Mouse (Mus musculus): Measurements from ENCODE around the gene Snrpf. TPM values are rescaled to one million over a fixed set of nuclear protein-coding genes. Genes with fewer than 3 reads are reported as not detected.

Snrpf gene
- polyA plus RNA-seq, 1 experiment from 2014 or later: 199 TPM

- no peak overlapping the region for H3K9ac ChIP-seq (ENCODE audit: low read depth, low read length)
- H3K27me3 ChIP-seq (replicated peaks; ENCODE audit: control insufficient read depth, insufficient read depth, low read length): no peaks in the 10 kb centered on the region
- no peaks in the 10 kb centered on the region for H3K4me1 ChIP-seq (replicated peaks; ENCODE audit: control insufficient read depth, insufficient read depth, low read length)
- no peaks in the 10 kb centered on the region for H3K9me3 ChIP-seq (ENCODE audit: control insufficient read depth, low read length)
- H3K4me2 ChIP-seq: no peak overlapping the region
- DNase-seq (ENCODE audit: low spot score): no peak
- H3K4me3 ChIP-seq (ENCODE audit: low read depth, low read length): no peak overlapping the region
- H3K36me3 ChIP-seq (ENCODE audit: control insufficient read depth, insufficient read depth, low read length): no peaks in the 10 kb centered on the region
- 77% methylated on average over 5 of the region's 5 CpGs for WGBS
- no peak for ATAC-seq (replicated peaks; ENCODE audit: low FRiP score)
- no peak overlapping the region for H3K27ac ChIP-seq (ENCODE audit: low read depth, low read length)
These were observed 12.8 kb upstream of the Snrpf start for GRCm38 (mm10) chr10:93602309-93602708.

GRCm38 (mm10) chr10:93596641-93597040, 7.1 kb upstream of the Snrpf start:
- H3K27me3 ChIP-seq (replicated peaks; ENCODE audit: control insufficient read depth, insufficient read depth, low read length): no peaks in the 10 kb centered on the region
- H3K9me3 ChIP-seq (ENCODE audit: control insufficient read depth, low read length): no peaks in the 10 kb centered on the region
- H3K27ac ChIP-seq (ENCODE audit: low read depth, low read length): no peak overlapping the region
- no peaks in the 10 kb centered on the region for H3K36me3 ChIP-seq (ENCODE audit: control insufficient read depth, insufficient read depth, low read length)
- H3K4me2 ChIP-seq: no peak overlapping the region
- H3K4me3 ChIP-seq (ENCODE audit: low read depth, low read length): no peak overlapping the region
- 80% methylated on average over 3 of the region's 3 CpGs for WGBS
- no peak overlapping the region for H3K9ac ChIP-seq (ENCODE audit: low read depth, low read length)
- no peak for DNase-seq (ENCODE audit: low spot score)
- ATAC-seq (replicated peaks; ENCODE audit: low FRiP score): no peak
- no peaks in the 10 kb centered on the region for H3K4me1 ChIP-seq (replicated peaks; ENCODE audit: control insufficient read depth, insufficient read depth, low read length)

- no peak overlapping the region for H3K9ac ChIP-seq (ENCODE audit: low read depth, low read length)
- H3K9me3 ChIP-seq (ENCODE audit: control insufficient read depth, low read length): no peaks in the 10 kb centered on the region
- no peaks in the 10 kb centered on the region for H3K36me3 ChIP-seq (ENCODE audit: control insufficient read depth, insufficient read depth, low read length)
- DNase-seq (ENCODE audit: low spot score) (no peak), ATAC-seq (replicated peaks; ENCODE audit: low FRiP score) (no peak)
- no peak overlapping the region for H3K4me3 ChIP-seq (ENCODE audit: low read depth, low read length)
- no peaks in the 10 kb centered on the region for H3K27me3 ChIP-seq (replicated peaks; ENCODE audit: control insufficient read depth, insufficient read depth, low read length)
- 69% methylated on average over 4 of the region's 4 CpGs for whole genome bisulfite sequencing
- no peaks in the 10 kb centered on the region for H3K4me1 ChIP-seq (replicated peaks; ENCODE audit: control insufficient read depth, insufficient read depth, low read length)
- no peak overlapping the region for H3K4me2 ChIP-seq
- H3K27ac ChIP-seq (ENCODE audit: low read depth, low read length): no peak overlapping the region
These were observed 6.3 kb upstream of the Snrpf start for GRCm38 (mm10) chr10:93595831-93596230.

- Histone ChIP-seq H3K9me3 (ENCODE audit: control insufficient read depth, low read length) (no peaks in the 10 kb centered on the region), H3K4me3 (ENCODE audit: low read depth, low read length) (peak overlapping the region; percentile 43), H3K36me3 (ENCODE audit: control insufficient read depth, insufficient read depth, low read length) (no peaks in the 10 kb centered on the region), H3K9ac (ENCODE audit: low read depth, low read length) (peak overlapping the region; percentile 43; the same call in 1 of the 2 replicates), H3K27me3 (replicated peaks; ENCODE audit: control insufficient read depth, insufficient read depth, low read length) (no peaks in the 10 kb centered on the region), H3K4me2 (peak overlapping the region; percentile 70), H3K4me1 (replicated peaks; ENCODE audit: control insufficient read depth, insufficient read depth, low read length) (no peaks in the 10 kb centered on the region), H3K27ac (ENCODE audit: low read depth, low read length) (no peak overlapping the region)
- peak; percentile 60 for ATAC-seq (replicated peaks; ENCODE audit: low FRiP score)
- 3% methylated on average over 22 of the region's 22 CpGs for WGBS
- peak; percentile 73 for DNase-seq (ENCODE audit: low spot score)
These were observed 4.5 kb upstream of the Snrpf start for GRCm38 (mm10) chr10:93594022-93594482.

- no peak overlapping the region for H3K4me2 ChIP-seq
- no peaks in the 10 kb centered on the region; the same call in 1 of the 2 replicates for H3K36me3 ChIP-seq (ENCODE audit: control insufficient read depth, insufficient read depth, low read length)
- no peak for ATAC-seq (replicated peaks; ENCODE audit: low FRiP score)
- no peak overlapping the region for H3K9ac ChIP-seq (ENCODE audit: low read depth, low read length)
- no peak overlapping the region for H3K27ac ChIP-seq (ENCODE audit: low read depth, low read length)
- WGBS: 51% methylated on average over 12 of the region's 12 CpGs
- no peaks in the 10 kb centered on the region for H3K27me3 ChIP-seq (replicated peaks; ENCODE audit: control insufficient read depth, insufficient read depth, low read length)
- DNase-seq (ENCODE audit: low spot score): no peak
- H3K4me1 ChIP-seq (replicated peaks; ENCODE audit: control insufficient read depth, insufficient read depth, low read length): peaks cover 10% of the 10 kb centered on the region
- H3K4me3 ChIP-seq (ENCODE audit: low read depth, low read length): no peak overlapping the region
- no peaks in the 10 kb centered on the region for H3K9me3 ChIP-seq (ENCODE audit: control insufficient read depth, low read length)
These were observed 3.0 kb upstream of the Snrpf start for GRCm38 (mm10) chr10:93592456-93592855.

GRCm38 (mm10) chr10:93588796-93589195, 710 bp downstream of the Snrpf start:
- Histone ChIP-seq H3K4me3 (ENCODE audit: low read depth, low read length) (peak overlapping the region; percentile 94), H3K4me2 (peak overlapping the region; percentile 98), H3K27me3 (replicated peaks; ENCODE audit: control insufficient read depth, insufficient read depth, low read length) (no peaks in the 10 kb centered on the region), H3K9ac (ENCODE audit: low read depth, low read length) (peak overlapping the region; percentile 96), H3K9me3 (ENCODE audit: control insufficient read depth, low read length) (no peaks in the 10 kb centered on the region), H3K4me1 (replicated peaks; ENCODE audit: control insufficient read depth, insufficient read depth, low read length) (peaks cover 13% of the 10 kb centered on the region), H3K36me3 (ENCODE audit: control insufficient read depth, insufficient read depth, low read length) (peaks cover 17% of the 10 kb centered on the region), H3K27ac (ENCODE audit: low read depth, low read length) (peak overlapping the region; percentile 52)
- 1% methylated on average over 11 of the region's 11 CpGs for WGBS
- peak; percentile 40; the same call in 1 of the 2 replicates for ATAC-seq (replicated peaks; ENCODE audit: low FRiP score)
- no peak for DNase-seq (ENCODE audit: low spot score)

GRCm38 (mm10) chr10:93577271-93577886, 12.1 kb downstream of the Snrpf start:
- H3K9me3 ChIP-seq (ENCODE audit: control insufficient read depth, low read length): no peaks in the 10 kb centered on the region
- DNase-seq (ENCODE audit: low spot score) (peak; percentile 59), ATAC-seq (replicated peaks; ENCODE audit: low FRiP score) (peak; percentile 61)
- no peak overlapping the region for H3K9ac ChIP-seq (ENCODE audit: low read depth, low read length)
- no peak overlapping the region for H3K4me3 ChIP-seq (ENCODE audit: low read depth, low read length)
- H3K4me2 ChIP-seq: no peak overlapping the region
- WGBS: 62% methylated on average over 13 of the region's 13 CpGs
- H3K27ac ChIP-seq (ENCODE audit: low read depth, low read length): no peak overlapping the region
- no peaks in the 10 kb centered on the region for H3K27me3 ChIP-seq (replicated peaks; ENCODE audit: control insufficient read depth, insufficient read depth, low read length)
- H3K4me1 ChIP-seq (replicated peaks; ENCODE audit: control insufficient read depth, insufficient read depth, low read length): no peaks in the 10 kb centered on the region
- H3K36me3 ChIP-seq (ENCODE audit: control insufficient read depth, insufficient read depth, low read length): peaks cover 4% of the 10 kb centered on the region; the same call in 1 of the 2 replicates

- ATAC-seq (replicated peaks; ENCODE audit: low FRiP score) (no peak), DNase-seq (ENCODE audit: low spot score) (no peak)
- Histone ChIP-seq H3K4me2 (no peak overlapping the region), H3K9ac (ENCODE audit: low read depth, low read length) (no peak overlapping the region), H3K27ac (ENCODE audit: low read depth, low read length) (no peak overlapping the region), H3K4me1 (replicated peaks; ENCODE audit: control insufficient read depth, insufficient read depth, low read length) (no peaks in the 10 kb centered on the region), H3K27me3 (replicated peaks; ENCODE audit: control insufficient read depth, insufficient read depth, low read length) (no peaks in the 10 kb centered on the region), H3K9me3 (ENCODE audit: control insufficient read depth, low read length) (no peaks in the 10 kb centered on the region), H3K36me3 (ENCODE audit: control insufficient read depth, insufficient read depth, low read length) (no peaks in the 10 kb centered on the region), H3K4me3 (ENCODE audit: low read depth, low read length) (no peak overlapping the region)
- WGBS: 77% methylated on average over 8 of the region's 8 CpGs
These were observed 13.5 kb downstream of the Snrpf start for GRCm38 (mm10) chr10:93575960-93576359.

- H3K36me3 ChIP-seq (ENCODE audit: control insufficient read depth, insufficient read depth, low read length): no peaks in the 10 kb centered on the region
- H3K27me3 ChIP-seq (replicated peaks; ENCODE audit: control insufficient read depth, insufficient read depth, low read length): no peaks in the 10 kb centered on the region
- ATAC-seq (replicated peaks; ENCODE audit: low FRiP score) (no peak), DNase-seq (ENCODE audit: low spot score) (no peak)
- H3K9ac ChIP-seq (ENCODE audit: low read depth, low read length): no peak overlapping the region
- 61% methylated on average over 4 of the region's 4 CpGs for WGBS
- H3K4me2 ChIP-seq: no peak overlapping the region
- no peak overlapping the region for H3K4me3 ChIP-seq (ENCODE audit: low read depth, low read length)
- H3K9me3 ChIP-seq (ENCODE audit: control insufficient read depth, low read length): no peaks in the 10 kb centered on the region
- H3K4me1 ChIP-seq (replicated peaks; ENCODE audit: control insufficient read depth, insufficient read depth, low read length): no peaks in the 10 kb centered on the region
- no peak overlapping the region for H3K27ac ChIP-seq (ENCODE audit: low read depth, low read length)
These were observed 14.5 kb downstream of the Snrpf start for GRCm38 (mm10) chr10:93574966-93575365.

All from liver, embryonic 11.5 days (tissue).